Mouse (Mus musculus): ENCODE measurements around the gene Clcf1. TPM values are rescaled to one million over a fixed set of nuclear protein-coding genes. Genes with fewer than 3 reads are reported as not detected.

Clcf1 gene
- polyA plus RNA-seq, 2 experiments, result 8.7 to 42.8 TPM

- Histone ChIP-seq H3K9me3 (ENCODE audit: control insufficient read depth, low read length) (no peaks in the 10 kb centered on the region), H3K9ac (ENCODE audit: low read depth, low read length, severe bottlenecking) (no peak overlapping the region), H3K27ac (replicated peaks; ENCODE audit: low read depth, low read length) (no peak overlapping the region), H3K4me3 (replicated peaks; ENCODE audit: low read length) (no peak overlapping the region), H3K27me3 (ENCODE audit: control insufficient read depth, insufficient read depth, low read length) (no peaks in the 10 kb centered on the region), H3K36me3 (ENCODE audit: control insufficient read depth, insufficient read depth, low read length) (no peaks in the 10 kb centered on the region), H3K4me1 (ENCODE audit: control insufficient read depth, insufficient read depth, low read length) (peaks cover 16% of the 10 kb centered on the region), H3K4me2 (replicated peaks; ENCODE audit: low read depth, low read length, severe bottlenecking) (no peak overlapping the region)
- DNase-seq (ENCODE audit: low spot score) (no peak), ATAC-seq (ENCODE audit: low FRiP score, low read depth) (no peak)
- TF ChIP-seq POLR2A (IDR thresholded peaks at IDR 0.05; ENCODE audit: borderline replicate concordance, extremely low read depth, insufficient read depth, insufficient read length), result no peak
- WGBS, result 84% methylated on average over 10 of the region's 10 CpGs
These were observed 43.2 kb upstream of the Clcf1 start for GRCm38 (mm10) chr19:4170723-4171392.

- TF ChIP-seq POLR2A (IDR thresholded peaks at IDR 0.05; ENCODE audit: borderline replicate concordance, extremely low read depth, insufficient read depth, insufficient read length), result no peak
- Histone ChIP-seq H3K4me1 (ENCODE audit: control insufficient read depth, insufficient read depth, low read length) (peaks cover 16% of the 10 kb centered on the region), H3K9me3 (ENCODE audit: control insufficient read depth, low read length) (no peaks in the 10 kb centered on the region), H3K27me3 (ENCODE audit: control insufficient read depth, insufficient read depth, low read length) (no peaks in the 10 kb centered on the region), H3K4me3 (replicated peaks; ENCODE audit: low read length) (no peak overlapping the region), H3K27ac (replicated peaks; ENCODE audit: low read depth, low read length) (no peak overlapping the region), H3K9ac (ENCODE audit: low read depth, low read length, severe bottlenecking) (0 out of 2 replicates have a peak overlapping the region, but pooled peaks have one; percentile 21), H3K4me2 (replicated peaks; ENCODE audit: low read depth, low read length, severe bottlenecking) (no peak overlapping the region), H3K36me3 (ENCODE audit: control insufficient read depth, insufficient read depth, low read length) (no peaks in the 10 kb centered on the region)
- 64% methylated on average over 11 of the region's 13 CpGs for WGBS
- ATAC-seq (ENCODE audit: low FRiP score, low read depth) (no peak), DNase-seq (ENCODE audit: low spot score) (no peak)
These were observed 42.4 kb upstream of the Clcf1 start for GRCm38 (mm10) chr19:4171393-4172290.

- no peaks in the 10 kb centered on the region for H3K27me3 ChIP-seq (ENCODE audit: control insufficient read depth, insufficient read depth, low read length)
- H3K36me3 ChIP-seq (ENCODE audit: control insufficient read depth, insufficient read depth, low read length), result no peaks in the 10 kb centered on the region
- ATAC-seq (ENCODE audit: low FRiP score, low read depth) (no peak), DNase-seq (ENCODE audit: low spot score) (no peak)
- WGBS, result 58% methylated on average over 11 of the region's 11 CpGs
- H3K4me3 ChIP-seq (replicated peaks; ENCODE audit: low read length), result no peak overlapping the region
- H3K4me1 ChIP-seq (ENCODE audit: control insufficient read depth, insufficient read depth, low read length), result peaks cover 16% of the 10 kb centered on the region
- H3K9ac ChIP-seq (ENCODE audit: low read depth, low read length, severe bottlenecking), result no peak overlapping the region
- no peaks in the 10 kb centered on the region for H3K9me3 ChIP-seq (ENCODE audit: control insufficient read depth, low read length)
- H3K4me2 ChIP-seq (replicated peaks; ENCODE audit: low read depth, low read length, severe bottlenecking), result no peak overlapping the region
- H3K27ac ChIP-seq (replicated peaks; ENCODE audit: low read depth, low read length), result no peak overlapping the region
- no peak for TF ChIP-seq POLR2A (IDR thresholded peaks at IDR 0.05; ENCODE audit: borderline replicate concordance, extremely low read depth, insufficient read depth, insufficient read length)
These were observed 41.1 kb upstream of the Clcf1 start for GRCm38 (mm10) chr19:4172925-4173324.

- H3K4me2 ChIP-seq (replicated peaks; ENCODE audit: low read depth, low read length, severe bottlenecking), result peak within 1 kb of the TSS; percentile 37
- WGBS, result 1% methylated on average over 11 of the region's 11 CpGs
- no peak within 1 kb of the TSS for H3K27ac ChIP-seq (replicated peaks; ENCODE audit: low read depth, low read length)
- H3K9ac ChIP-seq (ENCODE audit: low read depth, low read length, severe bottlenecking), result peak within 1 kb of the TSS; percentile 26; the same call in 1 of the 2 replicates
- peaks cover 8% of the 10 kb centered on the region for H3K4me1 ChIP-seq (ENCODE audit: control insufficient read depth, insufficient read depth, low read length)
- no peaks in the 10 kb centered on the region for H3K27me3 ChIP-seq (ENCODE audit: control insufficient read depth, insufficient read depth, low read length)
- DNase-seq (ENCODE audit: low spot score), result no peak
- H3K4me3 ChIP-seq (replicated peaks; ENCODE audit: low read length), result 0 out of 2 replicates have a peak within 1 kb of the TSS, but pooled peaks have one; percentile 9
- no peaks in the 10 kb centered on the region for H3K9me3 ChIP-seq (ENCODE audit: control insufficient read depth, low read length)
- peak; percentile 61; the same call in 1 of the 2 replicates for ATAC-seq (ENCODE audit: low FRiP score, low read depth)
- no peaks in the 10 kb centered on the region for H3K36me3 ChIP-seq (ENCODE audit: control insufficient read depth, insufficient read depth, low read length)
- TF ChIP-seq POLR2A (IDR thresholded peaks at IDR 0.05; ENCODE audit: borderline replicate concordance, extremely low read depth, insufficient read depth, insufficient read length), result no peak
These were observed 38.6 kb upstream of the Clcf1 start, which contains the start of gene Carns1 for GRCm38 (mm10) chr19:4175368-4175947. Gene Carns1, minus strand, starts transcription at chr19:4175479.

- peaks cover 4% of the 10 kb centered on the region; the same call in 1 of the 2 replicates for H3K4me1 ChIP-seq (ENCODE audit: control insufficient read depth, insufficient read depth, low read length)
- no peak overlapping the region for H3K4me3 ChIP-seq (replicated peaks; ENCODE audit: low read length)
- no peak overlapping the region for H3K27ac ChIP-seq (replicated peaks; ENCODE audit: low read depth, low read length)
- H3K27me3 ChIP-seq (ENCODE audit: control insufficient read depth, insufficient read depth, low read length), result no peaks in the 10 kb centered on the region
- H3K9ac ChIP-seq (ENCODE audit: low read depth, low read length, severe bottlenecking), result no peak overlapping the region
- WGBS, result 87% methylated on average over 7 of the region's 7 CpGs
- no peak overlapping the region for H3K4me2 ChIP-seq (replicated peaks; ENCODE audit: low read depth, low read length, severe bottlenecking)
- TF ChIP-seq POLR2A (IDR thresholded peaks at IDR 0.05; ENCODE audit: borderline replicate concordance, extremely low read depth, insufficient read depth, insufficient read length), result no peak
- DNase-seq (ENCODE audit: low spot score) (no peak), ATAC-seq (ENCODE audit: low FRiP score, low read depth) (no peak)
- H3K9me3 ChIP-seq (ENCODE audit: control insufficient read depth, low read length), result no peaks in the 10 kb centered on the region
- H3K36me3 ChIP-seq (ENCODE audit: control insufficient read depth, insufficient read depth, low read length), result no peaks in the 10 kb centered on the region
These were observed 33.6 kb upstream of the Clcf1 start for GRCm38 (mm10) chr19:4180411-4180810.

Data from limb, embryonic 14.5 days (tissue).